Mouse (Mus musculus) kidney, postnatal 25 days (tissue): ENCODE data around the gene Smpd3.

Experiments used
- DNase-seq, 2 experiments: peaks; one replicate each; pipeline ENCODE4 v3.0.0; 2021; ENCODE audit warnings: mixed read lengths in 2 of 2

Gene Smpd3

GRCm38 (mm10) chr8:106337852-106338521 is at the start of gene Smpd3:
TSS of gene Smpd3 (minus strand) at chr8:106337988.
- DNase-seq: peak; percentile 98 to 99

DNA sequence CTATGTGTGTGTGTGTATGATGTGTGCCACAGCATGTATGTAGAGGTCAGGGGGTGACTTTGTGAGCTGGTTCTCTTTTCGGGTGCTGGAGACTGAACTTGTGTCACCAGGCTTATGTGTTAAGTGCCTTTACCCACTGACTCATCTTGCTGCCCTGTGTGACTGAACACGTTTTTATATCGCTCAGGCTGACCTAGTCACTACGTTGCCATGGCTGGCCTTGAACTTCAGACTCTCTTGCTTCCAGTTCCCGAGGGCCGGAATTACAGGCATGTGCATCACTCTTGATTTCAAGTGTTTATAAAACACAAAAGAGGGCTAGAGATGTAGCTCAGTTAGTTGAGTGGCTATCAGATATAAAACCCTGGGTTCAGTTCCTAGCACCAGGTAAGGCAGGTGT is 43.2 kb upstream of the Smpd3 start:
- no peak for DNase-seq

DNA sequence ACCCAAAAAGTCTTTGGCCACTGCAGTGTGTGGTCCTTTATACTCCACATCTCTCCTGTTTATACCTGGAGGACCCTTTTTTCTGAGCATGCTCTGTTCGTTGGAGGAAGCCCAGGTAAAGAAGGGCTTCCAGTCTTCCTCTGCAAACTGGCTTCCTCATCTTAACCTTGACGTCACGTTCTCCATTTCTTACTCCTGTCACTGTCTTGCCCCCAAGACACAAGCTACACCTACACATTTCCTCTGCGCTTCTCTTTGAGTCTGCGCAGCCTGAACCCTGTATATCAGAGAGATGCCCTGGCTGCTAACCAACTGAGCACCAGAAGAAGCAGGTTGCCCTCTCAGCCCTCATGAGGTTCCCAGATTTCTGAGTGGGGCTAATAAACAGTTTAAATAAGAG is 41.6 kb upstream of the Smpd3 start:
- no peak for DNase-seq

DNA sequence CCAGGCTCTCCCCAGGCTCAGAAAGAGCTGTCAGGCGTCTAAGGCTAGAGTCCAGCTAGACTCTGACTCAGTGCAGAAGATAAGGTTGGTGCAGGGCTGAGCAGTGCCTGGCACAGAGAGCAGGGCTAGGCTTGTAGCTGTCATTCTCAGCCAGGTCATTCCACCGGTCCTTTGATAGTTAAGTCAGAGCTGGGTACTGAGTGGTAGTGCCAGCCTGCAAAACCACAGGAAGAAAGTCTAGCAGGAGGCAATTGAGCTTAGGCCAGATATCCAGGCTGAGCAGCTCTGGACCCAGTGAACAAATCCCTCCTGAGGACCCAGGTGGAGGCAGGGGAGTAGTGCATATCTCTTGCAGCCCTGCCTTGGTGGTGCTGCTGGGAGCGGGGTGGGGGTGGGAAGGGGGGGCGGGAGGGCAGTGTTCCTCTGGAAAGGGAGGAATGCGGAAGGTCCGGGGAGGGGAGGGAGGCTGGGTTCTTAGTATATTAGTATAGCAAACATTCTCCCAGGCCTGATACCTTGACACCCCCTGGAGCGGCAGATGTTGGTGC is 40.8 kb upstream of the Smpd3 start:
- DNase-seq: no peak

GRCm38 (mm10) chr8:106376862-106377261 is 39.1 kb upstream of the Smpd3 start:
- DNase-seq: no peak

DNA sequence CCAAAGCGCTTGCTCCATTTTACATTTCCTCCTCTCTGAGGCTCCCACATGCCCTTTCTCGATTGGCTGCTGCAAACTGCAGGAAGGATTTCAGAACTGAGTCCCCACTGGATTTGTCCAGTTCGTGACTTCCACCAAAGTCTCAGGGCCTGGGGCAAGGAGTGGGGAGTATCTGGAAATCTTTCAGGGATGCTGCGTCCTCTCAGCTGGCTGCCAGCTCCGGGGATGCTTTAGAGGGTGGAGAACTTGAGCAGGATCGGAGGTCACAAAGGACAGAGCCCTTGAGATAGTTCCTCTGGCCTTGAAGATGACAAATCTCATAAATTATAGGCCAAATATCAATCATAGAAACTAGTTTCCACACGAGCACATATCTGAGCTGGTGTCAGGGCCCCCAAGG is 38.2 kb upstream of the Smpd3 start:
- DNase-seq: no peak

GRCm38 (mm10) chr8:106369069-106369468 is 31.3 kb upstream of the Smpd3 start:
- DNase-seq: no peak

DNA sequence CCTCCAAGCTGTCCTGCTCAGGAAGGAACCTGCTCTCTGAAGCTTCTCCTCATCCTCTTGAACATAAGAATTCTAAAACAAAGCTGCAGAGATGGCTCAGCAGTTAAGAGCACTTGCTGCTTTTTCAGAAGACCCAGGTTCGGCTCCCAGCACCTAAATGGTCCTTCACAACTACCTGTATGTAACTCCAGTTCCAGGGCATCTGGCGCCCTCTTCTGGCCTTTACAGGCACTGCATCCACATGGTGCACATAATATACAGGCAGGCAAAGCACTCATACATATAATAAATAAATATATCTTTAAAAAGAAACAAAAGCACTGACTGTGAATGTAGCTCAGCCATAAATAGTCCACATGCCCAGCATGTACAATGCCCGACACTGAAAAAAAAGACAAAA is 30.7 kb upstream of the Smpd3 start:
- no peak for DNase-seq

DNA sequence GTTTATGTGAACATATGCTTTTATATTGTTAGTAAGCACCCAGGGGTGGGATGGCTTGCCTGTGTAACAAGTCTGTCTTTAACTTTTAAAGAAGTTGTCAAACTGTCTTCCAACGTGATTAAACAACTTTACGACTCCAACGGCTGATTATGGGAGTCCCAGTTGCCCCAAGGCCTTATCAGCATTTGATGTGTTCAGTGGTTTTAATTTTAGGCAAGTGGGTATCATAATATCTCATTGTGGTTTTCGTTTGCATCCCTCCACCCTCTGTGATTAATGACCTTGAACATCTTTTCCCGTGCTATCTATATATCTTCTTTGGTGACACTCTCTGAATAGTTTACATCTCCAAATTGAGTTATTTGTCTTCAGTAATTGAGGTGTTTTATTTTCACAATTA is 27.0 kb upstream of the Smpd3 start:
- no peak for DNase-seq

GRCm38 (mm10) chr8:106364278-106364677 is 26.5 kb upstream of the Smpd3 start:
- DNase-seq: no peak

DNA sequence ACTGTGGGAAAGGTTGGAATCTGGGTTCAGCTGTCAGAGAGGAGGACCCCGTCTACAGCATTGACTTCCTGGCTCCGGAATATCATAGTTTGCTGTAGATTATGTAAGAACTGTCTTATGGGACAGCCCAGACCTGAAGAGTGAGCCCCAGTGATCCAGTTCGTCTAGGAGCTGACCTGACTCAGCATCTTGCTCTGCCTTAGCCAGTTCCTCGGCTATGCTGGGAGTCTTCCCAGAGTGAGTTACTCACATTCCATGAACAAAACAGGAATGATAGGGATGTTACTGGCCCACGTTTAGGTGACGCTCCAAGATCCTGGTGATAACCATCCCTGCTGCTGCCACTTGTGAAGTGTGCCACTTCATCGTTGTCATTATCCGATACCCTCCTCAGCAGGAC is 25.5 kb upstream of the Smpd3 start:
- no peak for DNase-seq

- no peak for DNase-seq
These were observed 22.0 kb upstream of the Smpd3 start for GRCm38 (mm10) chr8:106359650-106360338.

- no peak for DNase-seq
These were observed 13.3 kb upstream of the Smpd3 start for GRCm38 (mm10) chr8:106351135-106351534.

DNA sequence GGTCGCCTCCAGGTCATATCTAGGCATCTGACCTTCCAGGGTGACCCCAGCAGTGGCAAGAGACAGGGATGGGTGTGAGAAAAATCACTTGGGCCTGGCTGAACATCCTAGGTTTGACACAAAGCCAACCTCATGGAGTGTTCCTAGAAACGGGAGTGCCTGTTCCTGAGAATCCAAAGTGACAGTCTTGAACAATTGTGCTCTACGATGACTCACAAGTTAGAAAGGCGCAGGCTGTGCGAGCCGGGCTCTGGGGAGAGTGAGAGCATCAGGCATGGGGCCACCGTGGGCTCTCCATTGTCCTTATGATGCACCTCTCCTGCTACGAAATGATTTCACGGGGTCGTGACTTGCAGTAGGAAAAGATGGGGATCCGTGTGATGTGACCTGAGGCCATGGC is 11.6 kb upstream of the Smpd3 start:
- DNase-seq: no peak

DNA sequence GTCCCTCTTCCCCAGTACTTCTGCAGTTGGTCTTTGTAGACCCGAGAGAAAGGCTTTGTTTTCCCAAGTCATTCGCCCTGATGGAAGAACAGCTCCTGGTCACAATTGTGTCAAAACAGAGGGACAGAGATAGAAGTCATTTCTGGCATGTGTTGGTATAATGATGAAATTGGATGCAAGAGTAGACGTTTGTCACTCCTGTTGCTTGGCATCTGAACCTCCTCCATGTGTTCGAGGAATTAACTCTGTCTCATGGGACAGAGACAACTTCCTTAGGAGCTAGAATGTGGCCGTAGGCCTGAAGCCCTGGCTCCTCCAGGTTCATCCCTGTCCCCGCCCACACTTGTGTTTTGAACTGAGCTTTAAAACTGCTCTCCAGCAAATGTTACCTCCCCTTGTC is 8.3 kb upstream of the Smpd3 start:
- DNase-seq: no peak

- no peak for DNase-seq
These were observed 5.7 kb upstream of the Smpd3 start for GRCm38 (mm10) chr8:106343471-106343870.

- no peak for DNase-seq
These were observed 5.0 kb upstream of the Smpd3 start for GRCm38 (mm10) chr8:106342828-106343227.

DNA sequence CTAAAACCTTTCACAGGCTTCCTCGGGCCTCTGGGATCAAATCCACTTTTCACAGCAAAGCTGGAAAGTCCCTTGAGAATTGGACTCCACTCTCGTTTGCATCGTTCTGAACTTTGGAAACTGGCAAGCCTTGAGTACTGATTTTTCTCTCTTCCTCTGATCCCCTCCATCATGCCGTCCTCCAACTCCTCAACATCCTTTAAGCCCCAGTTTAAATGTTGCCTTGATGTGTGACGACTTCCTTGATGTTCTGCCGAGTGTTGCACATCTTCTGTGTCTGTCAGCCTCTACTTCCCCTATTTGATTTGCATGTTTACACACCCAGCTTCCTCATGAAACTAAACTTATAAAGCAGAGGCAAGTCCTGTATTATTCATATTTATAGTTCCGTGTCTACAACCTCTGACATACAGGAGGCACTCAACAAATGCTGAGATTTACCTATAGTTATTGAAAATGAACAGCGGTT is 987 bp upstream of the Smpd3 start:
- DNase-seq: no peak

- no peak for DNase-seq
These were observed 1.2 kb downstream of the Smpd3 start for GRCm38 (mm10) chr8:106336561-106336960.

GRCm38 (mm10) chr8:106336031-106336430 is 1.8 kb downstream of the Smpd3 start:
- no peak for DNase-seq

DNA sequence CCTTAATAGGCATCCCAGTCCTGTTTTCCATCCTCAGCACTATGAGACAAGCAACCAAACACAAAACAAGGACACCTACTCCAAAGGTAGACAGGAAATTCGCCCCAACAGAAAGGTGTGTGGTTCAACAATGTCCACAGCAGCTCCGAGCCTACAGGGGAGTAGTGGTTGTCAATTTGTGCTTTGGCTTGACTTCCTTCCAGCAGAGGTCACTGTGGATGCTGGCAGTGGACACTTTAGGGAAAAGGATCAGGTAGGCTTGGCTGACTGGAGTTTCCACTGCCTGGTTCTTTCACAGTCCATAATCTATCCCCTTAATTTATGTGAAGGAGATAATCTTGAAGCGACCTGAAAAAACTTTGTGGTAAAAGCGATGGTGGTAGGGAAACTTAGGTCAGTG is 2.6 kb downstream of the Smpd3 start:
- DNase-seq: peak; percentile 23 to 41

DNA sequence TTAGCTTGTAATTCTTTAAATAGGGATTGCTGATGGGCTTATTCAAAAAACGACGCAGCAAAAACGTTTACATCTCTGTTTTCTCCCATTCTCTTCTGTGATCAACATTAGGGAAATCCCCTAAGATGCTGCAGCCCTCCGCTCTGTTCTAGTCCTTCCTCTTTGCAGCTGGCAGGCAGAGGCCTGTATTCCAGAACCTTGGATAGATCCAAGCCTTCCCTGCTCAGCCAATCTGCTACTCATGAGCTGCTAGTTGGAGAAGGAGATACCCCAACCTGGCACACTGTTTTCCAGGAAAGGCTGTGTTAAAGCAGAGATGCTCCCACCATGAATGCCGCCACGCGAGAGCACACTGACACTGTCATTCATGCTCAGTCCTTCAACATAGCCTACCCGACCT is 4.4 kb downstream of the Smpd3 start:
- no peak for DNase-seq

- DNase-seq: no peak
These were observed 5.3 kb downstream of the Smpd3 start for GRCm38 (mm10) chr8:106332498-106332897.

GRCm38 (mm10) chr8:106326624-106327023 is 11.2 kb downstream of the Smpd3 start:
- no peak for DNase-seq
